Mouse (Mus musculus) left cerebral cortex, adult 11 months (tissue): ENCODE measurements at regions not wholly inside any gene's neighbourhood (a gene's known extent, or its start where the extent isn't known, plus 50 kb on each side); places are given as distances from the start of the nearest gene placed in this dataset.

Experiments used
- DNase-seq: peaks from one replicate; pipeline ENCODE4 v3.0.0; 2022; ENCODE audit warnings: low spot score

GRCm38 (mm10) chr2:80231891-80232290, 60.4 kb upstream of the Prdx6b start:
- no peak for DNase-seq

GRCm38 (mm10) chr2:80205074-80205727, 75.9 kb upstream of the Pde1a start:
- no peak for DNase-seq

GRCm38 (mm10) chr2:80203486-80203885, 74.2 kb upstream of the Pde1a start:
- DNase-seq = no peak

GRCm38 (mm10) chr2:80195896-80196410, 66.7 kb upstream of the Pde1a start:
- no peak for DNase-seq

GRCm38 (mm10) chr2:80188374-80188773, 59.1 kb upstream of the Pde1a start:
- DNase-seq = peak; percentile 72

- DNase-seq = no peak
Observed at GRCm38 (mm10) chr2:80186867-80187266, 57.6 kb upstream of the Pde1a start.
